Mouse (Mus musculus): ENCODE results near the gene Hmgb4. TPM values are rescaled to one million over a fixed set of nuclear protein-coding genes. Genes with fewer than 3 reads are reported as not detected.

Hmgb4 gene
- polyA plus RNA-seq, 1 experiment from 2014 or later: not detected

- no peak overlapping the region for H3K4me2 ChIP-seq
- no peaks in the 10 kb centered on the region for H3K27me3 ChIP-seq (ENCODE audit: insufficient read depth, low read length)
- H3K36me3 ChIP-seq (ENCODE audit: insufficient read depth): no peaks in the 10 kb centered on the region
- H3K27ac ChIP-seq (ENCODE audit: low read depth): no peak overlapping the region
- H3K9ac ChIP-seq: no peak overlapping the region
- TF ChIP-seq CTCF (IDR thresholded peaks at IDR 0.05; ENCODE audit: low read depth): no peak
- no peak for ATAC-seq (ENCODE audit: insufficient read depth)
- H3K4me1 ChIP-seq (ENCODE audit: insufficient read depth): no peaks in the 10 kb centered on the region
- 84% methylated on average over 5 of the region's 5 CpGs for WGBS
- no peak for DNase-seq
- no peak overlapping the region for H3K4me3 ChIP-seq (ENCODE audit: low read depth, low read length)
- H3K9me3 ChIP-seq (ENCODE audit: low read depth, low read length): no peaks in the 10 kb centered on the region
Observed at GRCm38 (mm10) chr4:128259211-128259610, 1.5 kb downstream of the Hmgb4 start.

- Histone ChIP-seq H3K9ac (no peak overlapping the region), H3K9me3 (ENCODE audit: low read depth, low read length) (no peaks in the 10 kb centered on the region), H3K36me3 (ENCODE audit: insufficient read depth) (no peaks in the 10 kb centered on the region), H3K4me1 (ENCODE audit: insufficient read depth) (no peaks in the 10 kb centered on the region), H3K4me3 (ENCODE audit: low read depth, low read length) (no peak overlapping the region), H3K27me3 (ENCODE audit: insufficient read depth, low read length) (no peaks in the 10 kb centered on the region), H3K27ac (ENCODE audit: low read depth) (no peak overlapping the region), H3K4me2 (no peak overlapping the region)
- 5% methylated on average over 5 of the region's 5 CpGs for WGBS
- DNase-seq (peak; percentile 88), ATAC-seq (ENCODE audit: insufficient read depth) (no peak)
- no peak for TF ChIP-seq CTCF (IDR thresholded peaks at IDR 0.05; ENCODE audit: low read depth)
Observed at GRCm38 (mm10) chr4:128248676-128249075, 12.1 kb downstream of the Hmgb4 start.

DNA sequence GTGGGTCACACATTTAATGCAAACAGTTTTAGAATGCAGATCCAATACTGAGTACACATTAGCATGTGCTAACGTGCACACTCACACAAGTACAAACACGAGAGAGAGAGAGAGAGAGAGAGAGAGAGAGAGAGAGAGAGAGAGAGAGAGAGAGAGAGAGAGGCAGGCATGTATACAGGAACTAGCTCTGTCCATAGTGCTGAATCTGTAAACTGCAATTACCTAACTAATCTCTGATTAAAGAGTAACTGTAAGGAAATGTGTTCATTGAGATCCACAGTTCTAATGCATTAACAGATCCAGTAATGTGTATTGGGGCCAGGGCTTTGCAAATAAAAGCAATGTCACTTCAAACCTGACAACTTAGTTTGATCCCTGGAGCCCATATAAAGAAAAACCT, 15.6 kb downstream of the Hmgb4 start:
- Histone ChIP-seq H3K36me3 (ENCODE audit: insufficient read depth) (no peaks in the 10 kb centered on the region), H3K9ac (no peak overlapping the region), H3K4me1 (ENCODE audit: insufficient read depth) (no peaks in the 10 kb centered on the region), H3K9me3 (ENCODE audit: low read depth, low read length) (no peaks in the 10 kb centered on the region), H3K4me2 (no peak overlapping the region), H3K27me3 (ENCODE audit: insufficient read depth, low read length) (no peaks in the 10 kb centered on the region), H3K27ac (ENCODE audit: low read depth) (no peak overlapping the region), H3K4me3 (ENCODE audit: low read depth, low read length) (no peak overlapping the region)
- no peak for ATAC-seq (ENCODE audit: insufficient read depth)
- peak; percentile 77 for DNase-seq
- no peak for TF ChIP-seq CTCF (IDR thresholded peaks at IDR 0.05; ENCODE audit: low read depth)
- WGBS: 20% methylated on average over 2 of the region's 2 CpGs

GRCm38 (mm10) chr4:128241854-128242356, 18.9 kb downstream of the Hmgb4 start:
- no peak for ATAC-seq (ENCODE audit: insufficient read depth)
- no peak overlapping the region for H3K9ac ChIP-seq
- no peak for DNase-seq
- no peaks in the 10 kb centered on the region for H3K9me3 ChIP-seq (ENCODE audit: low read depth, low read length)
- no peaks in the 10 kb centered on the region for H3K4me1 ChIP-seq (ENCODE audit: insufficient read depth)
- WGBS: 60% methylated on average over 2 of the region's 2 CpGs
- H3K27me3 ChIP-seq (ENCODE audit: insufficient read depth, low read length): no peaks in the 10 kb centered on the region
- no peak for TF ChIP-seq CTCF (IDR thresholded peaks at IDR 0.05; ENCODE audit: low read depth)
- no peak overlapping the region for H3K4me3 ChIP-seq (ENCODE audit: low read depth, low read length)
- H3K4me2 ChIP-seq: no peak overlapping the region
- H3K36me3 ChIP-seq (ENCODE audit: insufficient read depth): no peaks in the 10 kb centered on the region
- H3K27ac ChIP-seq (ENCODE audit: low read depth): no peak overlapping the region

- Histone ChIP-seq H3K9ac (no peak overlapping the region), H3K4me3 (ENCODE audit: low read depth, low read length) (no peak overlapping the region), H3K27ac (ENCODE audit: low read depth) (no peak overlapping the region), H3K27me3 (ENCODE audit: insufficient read depth, low read length) (no peaks in the 10 kb centered on the region), H3K36me3 (ENCODE audit: insufficient read depth) (no peaks in the 10 kb centered on the region), H3K4me2 (no peak overlapping the region), H3K4me1 (ENCODE audit: insufficient read depth) (no peaks in the 10 kb centered on the region), H3K9me3 (ENCODE audit: low read depth, low read length) (no peaks in the 10 kb centered on the region)
- no peak for TF ChIP-seq CTCF (IDR thresholded peaks at IDR 0.05; ENCODE audit: low read depth)
- 47% methylated on average over 19 of the region's 19 CpGs for WGBS
- ATAC-seq (ENCODE audit: insufficient read depth) (no peak), DNase-seq (no peak)
Observed at GRCm38 (mm10) chr4:128241075-128241853, 19.5 kb downstream of the Hmgb4 start.

GRCm38 (mm10) chr4:128239113-128239512, 21.6 kb downstream of the Hmgb4 start:
- H3K4me2 ChIP-seq: no peak overlapping the region
- H3K36me3 ChIP-seq (ENCODE audit: insufficient read depth): no peaks in the 10 kb centered on the region
- no peak overlapping the region for H3K9ac ChIP-seq
- no peak overlapping the region for H3K27ac ChIP-seq (ENCODE audit: low read depth)
- no peak overlapping the region for H3K4me3 ChIP-seq (ENCODE audit: low read depth, low read length)
- H3K9me3 ChIP-seq (ENCODE audit: low read depth, low read length): no peaks in the 10 kb centered on the region
- ATAC-seq (ENCODE audit: insufficient read depth): no peak
- TF ChIP-seq CTCF (IDR thresholded peaks at IDR 0.05; ENCODE audit: low read depth): peak; percentile 4; the same call in 1 of the 2 replicates
- H3K4me1 ChIP-seq (ENCODE audit: insufficient read depth): no peaks in the 10 kb centered on the region
- H3K27me3 ChIP-seq (ENCODE audit: insufficient read depth, low read length): no peaks in the 10 kb centered on the region
- 47% methylated on average over 1 of the region's 1 CpGs for WGBS
- no peak for DNase-seq

GRCm38 (mm10) chr4:128233458-128233857, 27.3 kb downstream of the Hmgb4 start:
- Histone ChIP-seq H3K9ac (no peak overlapping the region), H3K27ac (ENCODE audit: low read depth) (no peak overlapping the region), H3K27me3 (ENCODE audit: insufficient read depth, low read length) (no peaks in the 10 kb centered on the region), H3K36me3 (ENCODE audit: insufficient read depth) (no peaks in the 10 kb centered on the region), H3K4me2 (no peak overlapping the region), H3K4me3 (ENCODE audit: low read depth, low read length) (no peak overlapping the region), H3K4me1 (ENCODE audit: insufficient read depth) (no peaks in the 10 kb centered on the region), H3K9me3 (ENCODE audit: low read depth, low read length) (no peaks in the 10 kb centered on the region)
- no peak for TF ChIP-seq CTCF (IDR thresholded peaks at IDR 0.05; ENCODE audit: low read depth)
- DNase-seq (no peak), ATAC-seq (ENCODE audit: insufficient read depth) (no peak)
- WGBS: 68% methylated on average over 13 of the region's 13 CpGs

Data from lung, embryonic 14.5 days (tissue).